Mouse (Mus musculus) spleen, adult 2 months (tissue): Measurements from ENCODE around the gene 5730409E04Rik.

ENCODE experiments used
- CTCF ChIP-seq: fragments of 200-500 bp; IDR thresholded peaks from 2 replicates; pipeline ENCODE4 v1.5.1; 2011; ENCODE audit warnings: mild to moderate bottlenecking, inconsistent platforms; ENCODE audit not compliant: insufficient read depth, insufficient read length, insufficient replicate concordance; ENCODE audit errors: extremely low read depth
- POLR2A ChIP-seq: fragments of 200-500 bp; IDR thresholded peaks from 2 replicates; pipeline ENCODE4 v1.6.1; 2011; ENCODE audit warnings: low read depth, low read length, inconsistent platforms

DNA sequence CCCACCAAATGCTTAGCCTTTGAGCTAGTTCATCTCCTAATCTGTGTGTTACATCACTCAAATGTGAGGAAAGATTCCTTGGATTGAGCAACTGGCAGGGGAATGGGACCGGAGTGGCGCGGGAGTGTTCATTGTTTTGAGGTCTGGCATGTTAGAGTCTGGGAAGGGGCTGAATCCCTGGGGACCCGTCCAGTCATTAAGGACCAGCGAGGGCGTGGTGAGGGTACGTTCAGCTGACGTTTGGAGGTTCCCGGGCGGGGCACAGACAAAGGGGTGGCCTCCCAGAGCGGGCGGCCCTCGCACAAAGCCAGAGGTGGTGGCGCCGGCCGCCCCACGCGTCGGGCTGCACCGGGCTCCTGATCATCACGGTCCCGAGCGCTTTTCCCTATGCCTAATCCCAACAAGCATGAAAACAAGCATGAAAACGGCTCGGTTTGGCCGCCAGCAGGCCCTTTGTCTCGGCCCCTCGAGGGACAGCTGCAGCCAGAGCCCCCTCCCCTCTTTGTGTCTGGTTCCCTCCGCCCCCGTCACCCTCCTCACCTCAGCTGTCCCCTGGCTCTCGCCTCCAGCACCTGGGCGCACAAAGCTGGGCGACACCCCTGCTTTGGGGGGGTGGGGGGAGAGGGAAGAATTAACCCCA is 10.2 kb downstream of the 5730409E04Rik start:
- TF ChIP-seq POLR2A (no peak), CTCF (no peak)
